Mouse (Mus musculus): ENCODE measurements around the gene Mmp11.

DNA sequence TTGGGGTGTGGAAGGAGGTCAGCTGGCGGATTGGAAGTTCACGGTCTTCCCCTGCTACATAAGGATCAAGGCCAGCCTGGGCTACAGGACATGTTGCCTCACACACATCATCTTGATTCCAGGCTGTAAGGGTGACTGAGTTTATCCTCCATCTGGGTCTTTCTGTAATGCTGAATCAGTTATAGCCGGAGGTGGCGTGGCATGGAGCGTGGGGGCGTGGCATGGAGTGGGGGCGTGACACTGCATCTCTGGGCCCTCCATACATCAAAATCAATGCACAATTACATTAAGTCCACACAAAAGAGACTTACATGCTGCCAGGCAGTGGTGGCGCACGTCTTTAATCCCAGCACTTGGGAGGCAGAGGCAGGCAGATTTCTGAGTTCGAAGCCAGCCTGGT is 55.9 kb downstream of the Mmp11 start:
- TF ChIP-seq POLR2A (IDR thresholded peaks at IDR 0.05; ENCODE audit: control insufficient read depth, low read depth, low read length) (no peak), CTCF (IDR thresholded peaks at IDR 0.05; ENCODE audit: control insufficient read depth, insufficient read depth, insufficient replicate concordance, low read depth, low read length) (no peak)
